Mouse (Mus musculus): ENCODE data around the gene Kif26b.

The Kif26b gene

GRCm38 (mm10) chr1:178590229-178591171, 61.6 kb downstream of the Kif26b start:
- no peak for DNase-seq (ENCODE audit: low spot score in 2 of 2)

DNA sequence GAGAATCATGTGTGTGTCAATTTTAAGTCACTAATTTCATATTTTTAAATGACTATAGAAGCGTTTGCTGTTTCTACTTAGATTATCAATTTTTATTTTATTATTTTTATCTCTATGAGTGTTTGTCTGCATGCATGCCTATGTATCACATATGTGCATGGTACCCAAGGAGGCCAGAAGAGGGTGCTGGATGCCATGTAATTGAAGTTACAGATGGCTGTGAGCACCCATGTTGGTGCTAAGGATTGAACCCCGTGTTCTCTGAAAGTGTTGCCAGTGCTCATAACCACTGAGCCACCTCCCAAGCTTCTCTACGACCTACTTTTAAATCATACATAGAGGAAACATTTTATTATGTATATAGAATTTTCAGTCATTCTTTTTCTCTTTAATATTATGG, 68.2 kb downstream of the Kif26b start:
- no peak for DNase-seq (ENCODE audit: low spot score in 2 of 2)

DNA sequence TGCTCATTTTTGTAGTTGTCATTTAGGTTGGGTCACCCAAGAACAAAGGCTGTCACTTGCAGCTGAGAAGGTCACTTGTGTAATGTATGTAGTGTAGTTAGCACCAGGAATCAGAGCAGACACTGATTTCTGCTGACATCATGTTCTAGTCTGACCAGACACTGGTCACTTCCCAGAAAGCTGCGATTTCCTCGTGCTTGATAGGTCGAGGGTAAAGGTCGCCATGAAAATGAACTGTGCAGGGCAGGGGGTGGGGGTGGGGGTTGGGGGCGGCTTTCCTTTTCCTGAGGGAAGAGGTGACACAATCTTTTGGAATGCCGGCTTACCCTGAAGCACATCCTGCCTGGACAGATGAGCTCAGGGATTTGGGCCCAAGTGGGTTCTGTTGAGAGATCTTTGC, 68.8 kb downstream of the Kif26b start:
- no peak for DNase-seq (ENCODE audit: low spot score in 2 of 2)

DNA sequence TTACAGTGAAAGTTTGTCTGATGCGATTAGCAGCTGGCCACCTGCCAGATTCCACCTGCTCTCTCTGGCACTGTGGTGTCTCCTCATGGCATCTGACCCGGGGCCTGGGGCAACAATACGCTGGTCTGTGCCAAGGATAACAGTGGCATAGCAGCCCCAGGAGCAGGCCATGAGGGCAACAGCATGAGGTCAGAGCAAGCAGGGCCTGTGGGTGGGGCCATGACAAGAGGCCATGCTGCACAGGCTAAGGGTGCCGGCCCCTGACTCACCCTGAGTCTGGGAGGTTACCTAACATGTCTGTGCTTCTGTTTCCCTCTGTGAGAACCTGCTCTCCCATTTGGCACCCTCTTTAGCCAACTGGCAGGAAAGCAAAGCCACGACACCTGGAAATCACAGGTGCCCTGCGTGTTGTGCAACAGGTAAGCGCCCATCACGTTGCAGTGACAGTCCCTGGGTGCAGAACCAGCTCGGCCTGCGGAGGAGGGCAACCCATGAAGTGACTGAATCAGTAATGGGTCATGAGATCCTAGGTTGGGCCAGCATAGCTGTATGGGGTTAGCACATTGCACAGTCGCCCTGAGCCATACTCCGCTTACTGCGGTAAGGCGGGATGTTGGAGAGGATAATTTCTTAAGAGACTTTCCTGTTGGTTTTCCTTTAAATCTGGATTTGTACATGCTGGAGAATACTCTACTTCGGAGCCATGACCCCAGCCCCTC, 72.1 kb downstream of the Kif26b start:
- DNase-seq (ENCODE audit: low spot score in 2 of 2) = no peak

- no peak for DNase-seq (ENCODE audit: low spot score in 2 of 2)
Measured at GRCm38 (mm10) chr1:178609151-178609775, 80.3 kb downstream of the Kif26b start.

DNA sequence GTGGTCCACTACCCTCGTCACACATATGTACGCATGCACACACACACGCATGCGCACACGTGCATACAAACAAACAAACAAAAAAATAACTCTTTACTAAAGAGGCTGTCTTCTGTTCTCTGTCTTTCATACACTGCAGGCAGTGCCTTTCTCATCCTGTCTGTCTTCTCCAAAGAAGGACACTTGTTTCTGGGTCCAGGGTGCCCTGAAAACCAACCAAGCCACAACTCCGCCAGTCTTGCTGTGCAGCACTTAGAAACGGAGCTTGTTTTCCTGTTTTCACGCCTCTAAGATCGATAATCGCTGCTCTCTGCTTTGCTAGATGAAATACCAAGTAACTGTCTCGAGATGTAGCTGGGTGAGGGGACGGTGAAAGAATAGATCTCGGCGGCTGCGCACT, 82.6 kb downstream of the Kif26b start:
- no peak for DNase-seq (ENCODE audit: low spot score in 2 of 2)

- DNase-seq (ENCODE audit: low spot score in 2 of 2) = no peak
Measured at GRCm38 (mm10) chr1:178621301-178621700, 92.4 kb downstream of the Kif26b start.

DNA sequence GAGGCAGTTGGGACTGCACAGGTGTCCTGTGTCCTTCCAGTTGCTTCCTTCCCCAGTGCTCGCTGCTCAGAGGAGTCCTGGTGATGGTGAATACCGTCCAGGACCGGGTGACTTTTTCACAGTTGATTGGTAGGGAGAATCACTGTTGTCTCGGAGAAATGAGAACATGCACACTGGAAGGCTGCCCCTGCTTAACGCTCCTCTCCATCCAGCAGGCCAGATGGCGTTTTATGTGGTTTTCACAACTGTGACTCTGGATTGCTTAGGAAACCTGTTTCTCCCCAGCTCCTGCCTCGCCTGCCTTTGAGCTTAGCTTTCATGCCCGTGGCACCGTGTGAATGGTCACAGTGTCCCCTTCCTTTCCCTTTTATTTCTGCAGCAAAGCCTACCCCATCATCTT, 95.0 kb downstream of the Kif26b start:
- peak; percentile 37 to 46 for DNase-seq (ENCODE audit: low spot score in 2 of 2)

GRCm38 (mm10) chr1:178626961-178627381, 98.0 kb downstream of the Kif26b start:
- peak in 1 of 2 experiments; percentile 40 for DNase-seq (ENCODE audit: low spot score in 2 of 2)

DNA sequence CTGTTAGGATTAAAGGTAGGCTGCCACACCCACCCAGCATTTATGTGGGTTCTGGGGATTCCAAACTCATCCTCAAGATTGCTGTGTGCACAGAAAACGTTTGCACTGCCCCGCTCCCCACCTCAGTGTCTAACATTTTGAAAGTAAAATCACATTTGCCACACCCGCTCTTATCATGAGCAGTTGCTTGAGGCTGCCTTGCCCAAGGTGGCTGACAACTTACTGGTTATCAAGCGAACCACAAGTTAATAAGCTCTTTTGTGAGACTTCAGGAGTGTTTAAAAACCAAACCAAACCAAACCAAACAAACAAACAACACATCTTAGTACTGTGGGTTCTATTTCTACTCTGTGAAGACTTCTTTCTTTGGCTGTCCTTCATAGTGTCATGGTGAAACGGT, 101.1 kb downstream of the Kif26b start:
- no peak for DNase-seq (ENCODE audit: low spot score in 2 of 2)

- DNase-seq (ENCODE audit: low spot score in 2 of 2) = no peak
Measured at GRCm38 (mm10) chr1:178631863-178632262, 102.9 kb downstream of the Kif26b start.

GRCm38 (mm10) chr1:178634359-178635085, 105.6 kb downstream of the Kif26b start:
- DNase-seq (ENCODE audit: low spot score in 2 of 2) = peak in 1 of 2 experiments; percentile 32

- DNase-seq (ENCODE audit: low spot score in 2 of 2) = no peak
Measured at GRCm38 (mm10) chr1:178635470-178635869, 106.5 kb downstream of the Kif26b start.

DNA sequence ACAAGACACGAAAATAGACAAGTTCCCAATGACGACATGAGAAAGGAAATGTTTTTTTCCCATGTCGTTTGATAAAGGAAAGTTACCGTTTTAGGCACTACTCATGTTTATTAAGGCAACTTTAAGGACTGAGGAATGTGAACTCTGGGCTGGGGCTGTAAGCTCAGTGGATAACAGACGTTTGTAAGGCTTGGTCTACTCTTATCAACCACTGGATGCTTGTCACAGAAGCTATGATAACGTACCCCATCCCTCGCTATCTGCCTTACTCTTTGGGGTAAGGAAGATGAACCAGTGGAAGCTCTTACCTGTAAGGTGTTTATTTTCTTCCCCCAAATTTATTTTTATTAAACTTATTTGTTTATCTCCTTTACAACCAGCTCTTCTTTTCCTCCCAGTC, 108.4 kb downstream of the Kif26b start:
- no peak for DNase-seq (ENCODE audit: low spot score in 2 of 2)

- no peak for DNase-seq (ENCODE audit: low spot score in 2 of 2)
Measured at GRCm38 (mm10) chr1:178639951-178640350, 111.0 kb downstream of the Kif26b start.

GRCm38 (mm10) chr1:178640719-178641455, 112.0 kb downstream of the Kif26b start:
- peak; percentile 40 to 47 for DNase-seq (ENCODE audit: low spot score in 2 of 2)

DNA sequence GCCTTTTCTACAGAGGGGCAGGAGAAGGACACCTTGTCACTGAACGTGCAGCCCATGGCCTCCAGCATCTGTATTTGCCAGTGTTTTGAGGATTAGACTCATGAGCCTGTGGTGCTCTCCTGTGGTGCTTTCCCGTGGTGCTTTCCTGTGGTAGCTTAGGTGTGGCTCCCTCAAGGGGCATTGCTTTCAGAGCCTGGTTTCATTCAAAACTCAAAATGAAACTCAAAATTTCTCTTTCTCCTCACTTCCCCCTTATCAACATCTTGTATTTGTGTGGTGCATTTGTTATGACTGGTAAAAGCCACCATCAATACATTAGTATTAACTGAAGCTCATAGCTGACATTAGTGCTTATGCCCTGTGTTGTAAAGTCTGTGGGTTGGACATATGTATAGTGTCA, 112.9 kb downstream of the Kif26b start:
- no peak for DNase-seq (ENCODE audit: low spot score in 2 of 2)

DNA sequence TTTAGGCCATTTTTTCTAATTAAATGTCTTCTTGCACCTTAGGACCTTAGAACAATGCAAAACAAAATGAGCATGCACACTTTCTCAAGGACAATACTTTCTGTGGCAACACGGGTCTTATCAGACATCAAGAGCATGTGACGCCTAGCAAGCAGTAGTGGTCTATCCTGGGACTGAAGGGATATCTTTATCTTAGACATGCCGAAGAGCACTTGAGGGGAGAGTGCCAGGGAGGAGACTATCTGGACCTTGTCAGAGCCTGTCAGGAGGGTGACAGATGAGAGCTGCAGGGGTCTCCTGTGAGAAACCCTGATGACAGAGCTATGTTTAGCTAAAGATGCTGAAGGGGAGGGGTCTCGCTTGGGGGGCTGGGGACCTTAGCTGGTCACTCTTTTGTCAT, 116.0 kb downstream of the Kif26b start:
- DNase-seq (ENCODE audit: low spot score in 2 of 2) = no peak

DNA sequence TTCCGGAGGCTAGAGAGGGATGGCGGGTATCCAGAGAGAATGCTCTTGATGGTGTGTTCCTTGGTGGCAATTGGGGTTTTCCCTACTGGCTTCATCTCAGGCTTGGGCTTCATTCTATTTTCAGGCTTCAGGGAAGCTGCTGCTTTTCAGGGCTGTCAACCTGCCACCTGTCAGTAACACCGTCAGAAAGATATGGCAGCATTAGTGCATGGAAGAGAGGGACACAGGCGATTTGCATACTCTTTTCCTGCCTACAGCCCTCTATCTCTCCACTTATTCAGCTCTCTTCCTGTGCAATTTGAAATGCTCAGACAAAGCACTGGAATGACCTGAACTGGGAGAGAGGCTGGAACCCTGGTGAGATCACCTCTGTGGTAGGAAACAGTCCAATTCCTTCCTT, 117.7 kb downstream of the Kif26b start:
- no peak for DNase-seq (ENCODE audit: low spot score in 2 of 2)

GRCm38 (mm10) chr1:178655525-178655924, 126.6 kb downstream of the Kif26b start:
- no peak for DNase-seq (ENCODE audit: low spot score in 2 of 2)

GRCm38 (mm10) chr1:178661035-178661434, 132.1 kb downstream of the Kif26b start:
- no peak for DNase-seq (ENCODE audit: low spot score in 2 of 2)
